Comparison of ENCODE assay signal across 10 mouse cellular contexts in the genomic region with DNA sequence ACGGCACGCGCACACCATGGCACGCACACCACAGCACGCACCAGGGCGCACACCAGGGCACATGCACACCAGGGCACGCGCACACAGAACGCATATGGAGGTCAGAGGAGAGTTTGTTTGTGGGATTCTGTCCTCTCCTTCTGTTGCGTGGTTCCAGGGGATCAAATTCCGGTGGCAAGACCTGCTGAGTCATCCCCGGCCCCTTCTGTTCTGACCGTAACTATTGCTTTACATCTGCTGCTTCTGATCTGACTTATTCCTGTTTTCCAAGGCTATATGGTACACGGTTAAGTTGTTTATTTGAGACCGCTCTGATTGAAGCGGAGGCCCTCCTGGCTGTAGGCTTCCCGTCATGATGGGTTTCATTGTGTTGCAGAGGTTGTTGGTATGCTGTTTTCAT. TPM values are rescaled to one million over a fixed set of nuclear protein-coding genes. Genes with fewer than 3 reads are reported as not detected.
DNase-seq lines count a peak whose midpoint lies in the region; ATAC-seq and TF ChIP-seq lines count a peak whose summit lies in the region.
"Had no signal": no experiment of that assay in that cellular context is flagged by ENCODE, and none has a peak within 500 bp of the region (broad histone marks: within the 10 kb centered on the region; RNA-seq: fewer than 3 reads in every experiment).

No protein-coding gene starts in this region.

- H3K4me1 ChIP-seq in liver, embryonic 11.5 days (replicated peaks; ENCODE audit: control insufficient read depth, insufficient read depth, low read length): no peaks in the 10 kb centered on the region
- no peaks in the 10 kb centered on the region for H3K4me1 ChIP-seq in liver, postnatal 0 days (ENCODE audit: insufficient read depth)
- H3K4me1 ChIP-seq in hindbrain, embryonic 12.5 days: no peaks in the 10 kb centered on the region

- 0 out of 2 replicates have a peak overlapping the region, but pooled peaks have one; percentile 8 for H3K4me3 ChIP-seq in liver, embryonic 11.5 days (ENCODE audit: low read depth, low read length)
- H3K4me3 ChIP-seq in liver, postnatal 0 days (ENCODE audit: low read depth, low read length): no peak overlapping the region
- H3K4me3 ChIP-seq in hindbrain, embryonic 12.5 days: no peak overlapping the region

- H3K27me3 ChIP-seq in liver, embryonic 11.5 days (replicated peaks; ENCODE audit: control insufficient read depth, insufficient read depth, low read length): no peaks in the 10 kb centered on the region
- H3K27me3 ChIP-seq in liver, postnatal 0 days (ENCODE audit: insufficient read depth, low read length): no peaks in the 10 kb centered on the region
- H3K27me3 ChIP-seq in hindbrain, embryonic 12.5 days: no peaks in the 10 kb centered on the region; the same call in 1 of the 2 replicates

- 60% methylated on average over 17 of the region's 17 CpGs for WGBS in liver, embryonic 11.5 days
- WGBS in liver, postnatal 0 days (ENCODE audit: insufficient replicate concordance): 67% methylated on average over 17 of the region's 17 CpGs
- WGBS in hindbrain, embryonic 12.5 days: 75% methylated on average over 17 of the region's 17 CpGs

- ATAC-seq in liver, embryonic 11.5 days (replicated peaks; ENCODE audit: low FRiP score): no peak
- no peak for ATAC-seq in liver, postnatal 0 days
- ATAC-seq in hindbrain, embryonic 12.5 days (ENCODE audit: low FRiP score): no peak
- ATAC-seq in megakaryocyte progenitor cell, adult 5-6 weeks (replicated peaks; ENCODE audit: poor library complexity): 0 out of 2 replicates have a peak, but pooled peaks have one; percentile 17

- no peak for TF ChIP-seq CTCF in liver, postnatal 0 days (IDR thresholded peaks at IDR 0.05; ENCODE audit: low read depth)

- H3K9ac ChIP-seq in liver, embryonic 11.5 days (ENCODE audit: low read depth, low read length): no peak overlapping the region
- H3K9ac ChIP-seq in liver, postnatal 0 days (replicated peaks): no peak overlapping the region
- H3K9ac ChIP-seq in hindbrain, embryonic 12.5 days: no peak overlapping the region

- DNase-seq in embryo, embryonic 11 days: peak; percentile 9
- no peak for DNase-seq in embryo, embryonic 9.5 days (ENCODE audit: extremely low spot score)
- no peak for DNase-seq in liver, embryonic 11.5 days (ENCODE audit: low spot score)
- DNase-seq in liver, postnatal 0 days: no peak
- DNase-seq in gastrocnemius, postnatal 25 days: no peak
- DNase-seq in frontal cortex, postnatal 14 days (ENCODE audit: low spot score in 2 of 2): no peak
- DNase-seq: cerebellum, adult 11-12 months; lung, postnatal 4 days had no signal

- TF ChIP-seq EP300 in liver, postnatal 0 days (IDR thresholded peaks at IDR 0.05; ENCODE audit: low read depth): no peak

- no peak overlapping the region for H3K27ac ChIP-seq in liver, embryonic 11.5 days (ENCODE audit: low read depth, low read length)
- H3K27ac ChIP-seq in liver, postnatal 0 days (ENCODE audit: low read depth): no peak overlapping the region
- H3K27ac ChIP-seq in hindbrain, embryonic 12.5 days: no peak overlapping the region

- no peaks in the 10 kb centered on the region for H3K9me3 ChIP-seq in liver, embryonic 11.5 days (ENCODE audit: control insufficient read depth, low read length)
- H3K9me3 ChIP-seq in liver, postnatal 0 days (ENCODE audit: low read length): no peaks in the 10 kb centered on the region
- H3K9me3 ChIP-seq in hindbrain, embryonic 12.5 days (replicated peaks): peaks cover 19% of the 10 kb centered on the region

- H3K4me2 ChIP-seq in liver, embryonic 11.5 days: peak overlapping the region; percentile 43
- no peak overlapping the region for H3K4me2 ChIP-seq in liver, postnatal 0 days (ENCODE audit: low read depth, low read length)
- peak overlapping the region; percentile 31; the same call in 1 of the 2 replicates for H3K4me2 ChIP-seq in hindbrain, embryonic 12.5 days (replicated peaks)

- no peaks in the 10 kb centered on the region for H3K36me3 ChIP-seq in liver, embryonic 11.5 days (ENCODE audit: control insufficient read depth, insufficient read depth, low read length)
- no peaks in the 10 kb centered on the region for H3K36me3 ChIP-seq in liver, postnatal 0 days (replicated peaks; ENCODE audit: insufficient read depth, low read length)
- H3K36me3 ChIP-seq in hindbrain, embryonic 12.5 days: no peaks in the 10 kb centered on the region

RNA-seq across cellular contexts. Expression of a gene that starts 9.2 kb away (rescaled TPM):
- 2.3 and 2.4 TPM in 2 replicates for polyA plus RNA-seq in liver, embryonic 11.5 days (2014; fragmentation: Nextera tagmentation; extraction: Ambion mirVana)
- 0.68 and 0.71 TPM in 2 replicates for polyA plus RNA-seq in liver, postnatal 0 days (2015; fragmentation: Nextera tagmentation; extraction: Ambion mirVana)
- 9.4 and 10.0 TPM in 2 replicates for polyA plus RNA-seq in hindbrain, embryonic 12.5 days (2016; fragmentation: Nextera tagmentation; extraction: Ambion mirVana)
- total RNA-seq in megakaryocyte progenitor cell, adult 5-6 weeks (2015): 0.78 TPM in 1 of 2 replicates, not detected in the other
- 0.14 and 0.54 TPM in 2 replicates for total RNA-seq in megakaryocyte progenitor cell, adult 5-6 weeks (2017)
- total RNA-seq in gastrocnemius, postnatal 25 days (2021): 1 to 10 TPM in 1 of 2 experiments, under 1 TPM in 1; 0.67 to 1.8 TPM
